Mouse (Mus musculus): Measurements from ENCODE around the gene Ifit3. TPM values are rescaled to one million over a fixed set of nuclear protein-coding genes. Genes with fewer than 3 reads are reported as not detected.
A peak's percentile ranks its signal among the peaks of the same experiment; 100 is the strongest.
"Not testable (repeated sequence)": the region's sequence is repeated elsewhere in the genome, so short reads cannot be mapped to it uniquely, and the experiment has no call there.

Ifit3 gene
- total and polyA plus RNA-seq, 2 experiments from 2014 or later: 1.8 to 3.1 TPM

DNA sequence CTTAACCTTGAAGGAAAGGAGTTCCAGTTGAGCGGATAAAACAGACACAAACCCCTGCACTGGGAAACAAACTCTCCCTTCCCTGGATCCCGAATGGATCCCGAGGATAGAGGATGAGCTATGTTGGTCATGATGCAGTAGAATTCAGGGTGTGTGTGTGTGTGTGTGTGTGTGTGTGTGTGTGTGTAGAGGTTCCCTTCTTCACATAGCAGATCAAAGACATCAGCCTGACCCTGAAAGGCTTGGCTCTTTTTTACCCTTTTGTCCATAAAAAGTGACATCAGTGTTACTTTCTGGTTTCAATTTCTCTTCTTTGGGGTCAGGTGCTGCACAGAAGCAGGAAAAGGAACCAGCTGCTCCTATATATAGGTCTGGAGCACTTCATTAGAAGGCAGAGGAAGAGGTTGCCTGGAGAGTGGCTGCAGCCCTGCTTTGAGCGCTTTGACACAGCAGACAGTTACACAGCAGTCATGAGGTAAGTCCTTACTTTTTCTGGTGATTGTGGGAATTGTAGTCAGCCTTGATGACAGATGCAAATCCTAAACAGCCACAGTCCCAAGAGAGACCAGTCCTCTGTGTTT is 13.3 kb upstream of the Ifit3 start:
- WGBS: 75% methylated on average over 4 of the region's 4 CpGs
- H3K27me3 ChIP-seq (ENCODE audit: insufficient read depth, low read length): no peaks in the 10 kb centered on the region
- no peaks in the 10 kb centered on the region for H3K9me3 ChIP-seq (ENCODE audit: low read length)
- no peak overlapping the region for H3K4me2 ChIP-seq (ENCODE audit: low read depth, low read length)
- DNase-seq (ENCODE audit: low spot score) (no peak), ATAC-seq (0 out of 2 replicates have a peak, but pooled peaks have one; percentile 10)
- no peak overlapping the region for H3K27ac ChIP-seq
- no peak overlapping the region for H3K4me3 ChIP-seq (ENCODE audit: low read length)
- H3K36me3 ChIP-seq (ENCODE audit: insufficient read depth, low read length): no peaks in the 10 kb centered on the region
- no peak overlapping the region for H3K9ac ChIP-seq (replicated peaks; ENCODE audit: low read length)
- H3K4me1 ChIP-seq (ENCODE audit: insufficient read depth, low read length): no peaks in the 10 kb centered on the region
- TF ChIP-seq CTCF (IDR thresholded peaks at IDR 0.05; ENCODE audit: low read depth): no peak

- no peak for DNase-seq (ENCODE audit: low spot score)
- 77% methylated on average over 1 of the region's 1 CpGs for whole genome bisulfite sequencing
- ATAC-seq: no peak
- TF ChIP-seq CTCF (IDR thresholded peaks at IDR 0.05; ENCODE audit: low read depth): no peak
- Histone ChIP-seq H3K27me3 (ENCODE audit: insufficient read depth, low read length) (no peaks in the 10 kb centered on the region), H3K9ac (replicated peaks; ENCODE audit: low read length) (no peak overlapping the region), H3K36me3 (ENCODE audit: insufficient read depth, low read length) (no peaks in the 10 kb centered on the region), H3K4me1 (ENCODE audit: insufficient read depth, low read length) (no peaks in the 10 kb centered on the region), H3K4me3 (ENCODE audit: low read length) (no peak overlapping the region), H3K27ac (no peak overlapping the region), H3K4me2 (ENCODE audit: low read depth, low read length) (no peak overlapping the region), H3K9me3 (ENCODE audit: low read length) (no peaks in the 10 kb centered on the region)
These were observed 12.3 kb upstream of the Ifit3 start for GRCm38 (mm10) chr19:34571080-34571479.

DNA sequence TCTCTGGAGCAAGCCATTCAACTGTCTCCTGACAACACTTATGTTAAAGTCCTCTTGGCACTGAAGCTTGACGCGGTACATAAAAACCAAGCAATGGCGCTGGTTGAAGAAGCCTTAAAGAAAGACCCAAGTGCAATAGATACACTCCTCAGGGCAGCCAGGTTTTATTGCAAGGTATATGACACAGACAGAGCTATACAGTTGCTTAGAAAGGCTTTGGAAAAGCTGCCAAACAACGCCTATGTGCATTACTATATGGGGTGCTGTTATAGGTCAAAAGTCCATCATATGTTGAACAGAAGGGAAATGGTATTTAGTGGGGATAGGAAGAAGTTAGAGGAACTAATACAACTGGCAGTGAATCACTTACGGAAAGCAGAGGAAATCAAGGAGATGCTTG is 9.7 kb upstream of the Ifit3 start:
- Histone ChIP-seq H3K4me1 (ENCODE audit: insufficient read depth, low read length) (no peaks in the 10 kb centered on the region), H3K4me3 (ENCODE audit: low read length) (no peak overlapping the region), H3K27ac (no peak overlapping the region), H3K36me3 (ENCODE audit: insufficient read depth, low read length) (no peaks in the 10 kb centered on the region), H3K9me3 (ENCODE audit: low read length) (no peaks in the 10 kb centered on the region), H3K27me3 (ENCODE audit: insufficient read depth, low read length) (no peaks in the 10 kb centered on the region), H3K4me2 (ENCODE audit: low read depth, low read length) (no peak overlapping the region), H3K9ac (replicated peaks; ENCODE audit: low read length) (no peak overlapping the region)
- DNase-seq (ENCODE audit: low spot score) (no peak), ATAC-seq (no peak)
- WGBS: 95% methylated on average over 5 of the region's 5 CpGs
- no peak for TF ChIP-seq CTCF (IDR thresholded peaks at IDR 0.05; ENCODE audit: low read depth)

GRCm38 (mm10) chr19:34577121-34577520 is 6.2 kb upstream of the Ifit3 start:
- Histone ChIP-seq H3K36me3 (ENCODE audit: insufficient read depth, low read length) (no peaks in the 10 kb centered on the region), H3K4me3 (ENCODE audit: low read length) (no peak overlapping the region), H3K9ac (replicated peaks; ENCODE audit: low read length) (no peak overlapping the region), H3K27me3 (ENCODE audit: insufficient read depth, low read length) (no peaks in the 10 kb centered on the region), H3K4me2 (ENCODE audit: low read depth, low read length) (no peak overlapping the region), H3K27ac (no peak overlapping the region), H3K9me3 (ENCODE audit: low read length) (no peaks in the 10 kb centered on the region), H3K4me1 (ENCODE audit: insufficient read depth, low read length) (no peaks in the 10 kb centered on the region)
- DNase-seq (ENCODE audit: low spot score) (no peak), ATAC-seq (no peak)
- 74% methylated on average over 1 of the region's 1 CpGs for WGBS
- no peak for TF ChIP-seq CTCF (IDR thresholded peaks at IDR 0.05; ENCODE audit: low read depth)

DNA sequence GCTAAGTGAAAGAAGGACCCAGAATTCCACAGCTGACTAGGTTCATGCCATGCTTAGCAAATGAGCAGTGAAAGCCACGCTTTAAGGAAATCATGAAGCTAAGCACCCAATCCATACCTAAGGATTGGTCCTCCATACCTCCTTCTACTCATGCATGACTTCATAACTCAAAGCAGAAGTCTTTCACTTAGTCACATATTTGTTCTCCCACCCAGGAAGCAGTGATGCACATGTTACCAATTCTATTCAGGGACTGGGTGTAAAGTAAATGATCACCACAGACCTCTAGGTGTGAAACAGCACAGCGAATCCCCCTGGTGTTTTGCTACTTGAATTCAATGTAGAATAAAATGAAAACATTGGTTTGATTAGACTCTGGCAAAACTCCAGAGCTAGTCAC is 635 bp upstream of the Ifit3 start:
- ATAC-seq; H3K27me3 ChIP-seq (ENCODE audit: insufficient read depth, low read length); H3K4me3 ChIP-seq (ENCODE audit: low read length); H3K27ac ChIP-seq; H3K9ac ChIP-seq (replicated peaks; ENCODE audit: low read length); H3K36me3 ChIP-seq (ENCODE audit: insufficient read depth, low read length); DNase-seq (ENCODE audit: low spot score); H3K4me2 ChIP-seq (ENCODE audit: low read depth, low read length); H3K4me1 ChIP-seq (ENCODE audit: insufficient read depth, low read length); H3K9me3 ChIP-seq (ENCODE audit: low read length): not testable (repeated sequence)
- 91% methylated on average over 2 of the region's 2 CpGs for WGBS

DNA sequence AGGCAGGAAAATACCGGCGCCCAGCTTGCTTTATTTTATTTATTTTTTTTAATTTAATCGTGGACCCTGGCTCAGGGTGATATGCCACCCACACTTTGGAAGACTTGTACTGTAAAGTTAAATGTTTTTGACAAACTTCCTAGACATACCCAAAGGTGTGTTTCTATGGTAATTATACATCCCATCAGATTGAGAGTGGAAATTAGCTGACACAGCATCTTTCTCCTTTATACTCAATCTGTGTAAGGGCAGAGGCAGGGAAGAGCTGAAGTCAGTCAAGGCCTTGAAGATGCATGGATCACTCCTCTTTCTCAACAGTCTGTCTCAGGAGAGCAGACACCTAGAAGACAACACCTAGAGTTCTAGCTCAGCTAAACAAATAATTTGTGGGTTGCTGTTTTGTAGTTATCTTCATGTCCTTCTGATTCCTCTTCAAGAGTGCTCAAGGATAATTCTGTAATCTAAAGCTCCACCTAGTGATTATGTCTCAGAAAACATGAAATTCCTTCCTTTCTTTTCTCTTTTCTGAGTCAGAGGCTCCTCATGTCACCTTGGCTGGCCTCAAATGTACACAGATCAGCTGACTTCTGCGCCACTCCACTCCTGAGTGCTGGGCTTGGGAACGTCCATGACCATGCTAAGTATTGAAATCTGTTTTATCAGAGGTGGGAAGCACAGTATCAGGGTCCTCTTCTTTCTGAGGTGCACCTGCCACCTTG is 2.6 kb downstream of the Ifit3 start:
- WGBS: 82% methylated on average over 5 of the region's 5 CpGs
- H3K9me3 ChIP-seq (ENCODE audit: low read length); H3K9ac ChIP-seq (replicated peaks; ENCODE audit: low read length); H3K27ac ChIP-seq; H3K36me3 ChIP-seq (ENCODE audit: insufficient read depth, low read length); H3K27me3 ChIP-seq (ENCODE audit: insufficient read depth, low read length); ATAC-seq; H3K4me2 ChIP-seq (ENCODE audit: low read depth, low read length); H3K4me3 ChIP-seq (ENCODE audit: low read length); H3K4me1 ChIP-seq (ENCODE audit: insufficient read depth, low read length): not testable (repeated sequence)
- peak; percentile 26 for DNase-seq (ENCODE audit: low spot score)

DNA sequence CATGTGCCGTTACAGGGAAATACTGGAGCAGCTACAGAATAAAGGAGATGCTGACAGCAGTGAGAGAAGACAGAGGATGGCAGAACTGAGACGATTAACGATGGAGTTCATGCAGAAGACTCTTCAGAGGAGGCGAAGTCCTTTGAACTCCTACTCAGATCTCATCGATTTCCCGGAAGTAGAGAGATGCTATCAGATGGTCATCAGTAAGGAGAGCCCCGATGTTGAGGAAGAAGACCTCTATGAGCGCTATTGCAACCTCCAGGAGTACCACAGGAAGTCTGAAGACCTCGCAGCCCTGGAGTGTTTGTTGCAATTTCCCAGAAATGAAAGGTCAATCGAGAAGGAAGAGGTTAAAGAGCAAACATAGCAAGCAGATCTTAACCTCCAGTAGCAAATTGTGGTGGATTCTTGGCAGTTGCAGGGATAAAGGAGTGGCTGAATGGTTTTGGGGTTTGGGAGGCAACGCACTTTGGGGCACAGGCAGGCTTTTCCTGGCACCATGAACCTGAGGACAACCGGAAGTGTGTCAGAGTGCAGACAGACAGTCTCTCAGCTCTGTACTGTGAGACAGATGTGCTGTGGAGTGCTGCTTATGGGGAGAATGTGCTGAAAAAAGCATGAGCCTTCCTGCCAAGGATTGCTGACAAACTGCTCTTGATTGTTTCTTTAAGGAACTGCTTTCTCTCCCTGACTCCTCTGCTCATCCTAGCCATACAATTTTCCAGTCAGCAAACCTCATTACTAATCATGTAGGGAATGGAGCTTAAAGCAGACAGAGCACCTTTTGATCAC is 4.8 kb downstream of the Ifit3 start:
- peak; percentile 41; the same call in 1 of the 2 replicates for ATAC-seq
- H3K27ac ChIP-seq; H3K9me3 ChIP-seq (ENCODE audit: low read length); H3K4me3 ChIP-seq (ENCODE audit: low read length); H3K36me3 ChIP-seq (ENCODE audit: insufficient read depth, low read length); H3K27me3 ChIP-seq (ENCODE audit: insufficient read depth, low read length); H3K4me2 ChIP-seq (ENCODE audit: low read depth, low read length); DNase-seq (ENCODE audit: low spot score); H3K9ac ChIP-seq (replicated peaks; ENCODE audit: low read length); H3K4me1 ChIP-seq (ENCODE audit: insufficient read depth, low read length): not testable (repeated sequence)
- 83% methylated on average over 6 of the region's 12 CpGs for WGBS

All from hindbrain, postnatal 0 days (tissue).